Mouse (Mus musculus): ENCODE data around the gene Mylk4. TPM values are rescaled to one million over a fixed set of nuclear protein-coding genes. Genes with fewer than 3 reads are reported as not detected.

Gene Mylk4
- total RNA-seq, 2 experiments from 2014 or later = 206 to 302 TPM

DNA sequence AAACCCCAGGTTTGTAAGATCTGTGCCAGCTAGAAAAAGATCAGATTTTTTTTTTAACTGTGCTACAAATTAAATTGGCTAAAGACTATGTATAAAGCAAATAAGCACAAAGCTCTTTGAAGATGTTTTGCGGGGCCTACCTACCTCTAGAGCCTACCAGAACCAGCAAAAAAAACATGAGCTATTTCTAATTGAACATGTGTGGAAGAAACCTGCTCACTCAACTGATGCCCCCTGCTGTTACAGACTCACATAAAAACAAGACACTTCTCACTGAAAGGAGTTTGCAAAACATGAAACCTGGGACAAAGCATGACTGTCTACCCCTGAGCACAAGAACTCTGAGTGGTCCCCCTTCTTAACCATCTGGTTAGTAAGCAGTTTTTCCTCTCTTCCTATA lies 13.3 kb upstream of the Mylk4 start:
- no peak for DNase-seq

DNA sequence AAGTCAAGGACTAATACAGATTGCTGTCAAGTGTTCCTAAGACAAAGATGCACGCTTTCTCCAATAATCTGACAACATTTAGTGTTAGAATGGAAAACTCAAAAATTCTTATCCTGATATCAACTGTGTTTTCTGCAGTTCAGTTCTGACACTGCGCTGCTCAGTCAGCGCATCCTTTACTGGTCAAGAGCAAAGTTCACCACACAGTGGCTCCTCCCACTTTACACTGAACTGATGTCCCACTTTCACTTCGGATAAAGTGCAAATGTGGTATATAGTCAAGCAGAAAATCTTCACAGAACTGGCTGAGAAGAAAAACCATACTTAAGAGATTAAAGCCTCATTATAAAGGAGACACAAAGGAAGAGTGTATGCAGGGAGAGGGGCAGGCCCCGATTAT lies 11.4 kb upstream of the Mylk4 start:
- DNase-seq = no peak

DNA sequence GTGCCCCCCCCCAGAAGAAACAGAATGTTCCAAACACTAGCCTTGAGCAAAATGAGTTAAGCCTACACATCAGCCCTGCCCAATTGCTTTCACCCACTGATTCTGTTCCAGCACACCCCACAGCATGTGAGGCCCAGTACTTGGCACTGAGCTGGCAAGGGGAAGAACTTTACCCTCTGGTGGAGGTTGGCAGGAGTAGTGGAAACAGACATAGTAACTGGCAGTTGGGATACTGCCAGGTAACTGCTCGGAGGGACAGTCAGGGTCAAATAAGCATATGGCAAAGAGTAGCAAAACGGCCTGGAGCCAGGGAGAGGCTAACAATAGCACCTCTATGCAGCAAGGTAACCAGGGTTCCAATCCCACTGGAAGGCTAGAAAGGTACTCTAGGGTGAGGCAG lies 10.9 kb upstream of the Mylk4 start:
- peak; percentile 78 to 89 for DNase-seq

DNA sequence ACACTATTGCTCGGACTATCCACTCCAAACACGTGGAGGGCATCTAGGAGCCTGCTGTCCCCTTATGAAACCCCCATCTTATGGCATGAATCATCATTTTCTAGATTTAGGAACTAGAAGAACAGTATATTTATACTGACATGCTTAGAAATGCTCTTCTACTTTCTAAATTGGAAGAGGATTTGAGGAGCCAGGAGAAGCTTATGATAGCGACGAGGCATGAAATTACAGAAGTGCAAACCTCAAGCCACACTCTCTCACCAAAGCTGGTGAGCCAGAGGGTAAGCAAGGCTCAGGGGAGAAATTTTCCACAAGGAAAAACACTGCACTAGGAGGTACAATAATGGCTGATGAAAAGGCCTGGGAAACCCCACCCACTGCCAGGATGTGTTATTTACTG lies 6.0 kb upstream of the Mylk4 start:
- no peak for DNase-seq

DNA sequence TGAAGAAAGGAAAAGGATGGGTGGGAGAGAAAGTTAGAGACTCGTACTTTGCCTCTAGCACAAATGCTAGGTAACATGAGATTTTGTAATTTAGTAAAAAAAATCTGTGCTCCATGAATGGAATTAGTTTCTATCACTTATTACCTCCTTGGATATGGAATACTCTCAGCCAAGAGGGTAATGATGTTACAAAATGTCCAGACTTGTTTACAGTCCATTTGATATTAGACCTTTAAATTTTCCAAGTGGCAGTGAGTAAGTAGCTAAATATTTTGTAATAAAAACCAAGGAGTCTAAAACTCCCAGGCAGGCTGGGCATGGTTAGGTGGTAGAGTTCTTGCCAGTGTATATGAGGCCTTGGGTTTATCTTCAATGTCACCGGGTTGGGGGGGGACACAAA lies 3.8 kb upstream of the Mylk4 start:
- DNase-seq = no peak

DNA sequence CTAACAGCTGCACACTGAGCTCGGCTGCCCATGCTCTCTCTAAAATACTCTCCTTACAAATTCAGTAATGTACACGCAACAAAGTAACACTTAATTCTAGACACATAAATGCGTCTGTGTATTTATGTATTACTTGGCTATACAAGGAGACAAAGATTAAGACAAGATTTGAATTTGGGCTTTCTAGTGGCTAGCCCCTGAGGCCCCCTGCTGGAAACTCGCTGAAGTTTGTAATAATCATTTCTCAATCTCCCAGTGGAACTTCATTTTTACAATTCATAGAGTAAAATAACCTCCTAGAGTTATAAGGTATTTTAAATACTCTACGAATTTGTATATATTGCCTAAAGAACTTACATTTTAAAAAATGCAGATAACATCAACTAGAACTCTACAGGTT lies 699 bp downstream of the Mylk4 start:
- DNase-seq = no peak

DNA sequence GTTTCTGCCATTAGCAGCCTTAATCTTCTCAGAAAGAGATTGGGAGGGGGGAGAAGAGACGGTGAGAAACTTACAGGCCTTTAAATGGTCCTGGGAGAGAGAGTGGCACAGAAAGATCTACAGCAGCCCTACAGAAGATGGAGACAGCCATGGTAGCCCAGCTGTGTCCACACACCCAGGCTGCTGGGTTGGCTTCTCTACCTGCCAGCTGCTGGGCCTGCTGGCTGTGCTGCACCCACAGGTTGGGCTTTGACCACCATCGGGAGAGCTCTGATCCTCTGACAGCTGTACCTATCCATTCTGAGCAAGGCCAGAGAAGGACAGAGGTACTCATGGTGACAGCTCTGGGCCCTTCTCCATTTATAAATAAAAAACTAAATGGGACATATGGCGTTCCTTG lies 4.9 kb downstream of the Mylk4 start:
- no peak for DNase-seq

DNA sequence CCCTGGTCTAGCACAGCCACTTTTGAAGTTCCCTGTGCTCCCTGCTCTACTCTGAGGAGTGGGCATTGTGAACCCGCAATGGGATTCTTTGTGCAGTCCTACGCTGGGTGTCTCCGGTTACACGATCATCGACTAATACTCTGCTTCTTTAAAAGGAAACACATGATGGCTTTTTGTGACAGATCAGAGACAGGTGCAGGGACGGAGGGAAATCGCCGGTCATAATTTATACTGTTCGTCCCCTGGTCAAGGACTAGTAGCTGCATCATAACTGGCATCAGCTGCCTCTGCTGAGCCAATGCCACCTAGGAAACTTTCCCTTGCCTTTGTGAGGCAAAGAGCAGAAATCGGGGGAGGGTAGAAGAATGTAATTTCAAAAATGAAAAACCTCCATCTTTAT lies 7.4 kb downstream of the Mylk4 start:
- DNase-seq = peak in 1 of 2 experiments; percentile 45

DNA sequence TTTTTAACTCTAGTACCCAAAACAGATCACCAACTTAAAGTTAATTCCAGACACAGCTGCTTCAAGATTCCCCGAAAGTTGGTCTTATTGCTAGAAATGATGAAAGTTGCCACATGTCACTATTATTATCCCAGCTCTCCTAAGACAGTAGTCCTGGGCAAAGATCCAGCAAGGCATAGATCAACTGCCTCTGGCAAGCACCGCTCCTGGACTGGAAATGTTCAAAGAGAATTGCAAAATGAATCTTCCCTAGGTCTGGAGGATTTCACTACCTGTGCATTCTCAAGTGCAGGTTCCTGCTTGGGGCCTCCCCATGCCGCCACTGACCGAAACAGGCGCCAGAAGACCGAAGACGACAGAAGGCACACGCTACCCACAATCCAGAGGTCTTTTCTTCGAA lies 7.9 kb downstream of the Mylk4 start:
- DNase-seq = peak; percentile 41 to 57

DNA sequence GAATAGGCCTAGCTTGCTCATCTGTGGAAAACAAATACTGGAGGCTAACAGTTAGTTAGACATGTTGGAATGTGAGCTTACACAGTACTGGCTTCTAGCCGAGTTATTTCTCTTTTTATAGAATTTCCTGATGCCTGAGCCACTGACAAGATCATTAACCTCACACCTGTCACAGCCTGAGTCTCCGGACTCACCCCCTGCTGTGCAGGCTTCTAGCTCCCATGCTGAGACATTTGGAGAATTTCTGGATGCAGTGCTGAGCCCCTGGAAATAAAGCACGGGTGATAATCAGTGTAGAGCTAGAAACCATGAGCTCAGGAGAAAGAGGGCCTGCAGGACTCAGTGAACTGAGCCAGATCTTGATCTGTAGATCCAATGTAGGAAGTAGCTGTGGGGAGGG lies 13.8 kb downstream of the Mylk4 start:
- peak in 1 of 2 experiments; percentile 37 for DNase-seq

DNA sequence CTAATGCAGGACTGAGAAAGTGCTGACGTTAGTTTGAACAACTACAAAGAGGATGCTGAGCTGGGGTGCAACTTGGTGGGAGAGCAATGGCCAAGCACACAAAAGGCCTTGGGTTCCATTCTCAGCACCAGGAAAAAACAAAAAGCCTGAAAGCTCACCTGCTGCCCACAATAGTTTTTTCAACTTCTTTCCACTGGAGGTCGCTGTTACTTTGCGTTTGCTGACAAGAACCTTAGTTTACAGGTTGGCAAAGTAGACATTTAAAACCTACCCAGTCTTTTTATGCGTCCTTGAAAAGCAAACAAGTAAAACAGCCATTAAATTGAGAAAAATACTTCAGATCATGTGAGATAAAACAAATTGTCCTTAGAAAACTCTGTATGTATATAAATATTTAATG lies 15.7 kb downstream of the Mylk4 start:
- peak; percentile 47 to 73 for DNase-seq

DNA sequence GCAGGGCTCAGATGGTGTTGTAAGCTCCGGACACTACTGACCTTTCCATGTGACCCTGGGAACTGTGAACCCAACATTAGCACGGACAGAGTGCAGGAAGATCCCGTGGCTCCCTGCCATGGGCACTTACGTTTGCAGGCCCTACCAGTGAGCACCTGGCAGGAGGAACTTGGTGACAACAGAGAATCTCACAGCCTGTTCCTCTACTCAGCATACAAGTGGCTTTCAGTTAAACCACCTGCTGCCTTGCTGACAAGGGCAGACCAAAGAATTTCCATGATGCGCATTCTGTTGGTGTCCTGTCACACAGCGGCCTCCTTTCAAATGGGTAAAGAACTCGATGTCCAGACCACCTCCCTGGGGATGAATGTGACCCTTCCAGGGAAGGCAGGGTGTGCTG lies 19.3 kb downstream of the Mylk4 start:
- peak; percentile 81 to 89 for DNase-seq

DNA sequence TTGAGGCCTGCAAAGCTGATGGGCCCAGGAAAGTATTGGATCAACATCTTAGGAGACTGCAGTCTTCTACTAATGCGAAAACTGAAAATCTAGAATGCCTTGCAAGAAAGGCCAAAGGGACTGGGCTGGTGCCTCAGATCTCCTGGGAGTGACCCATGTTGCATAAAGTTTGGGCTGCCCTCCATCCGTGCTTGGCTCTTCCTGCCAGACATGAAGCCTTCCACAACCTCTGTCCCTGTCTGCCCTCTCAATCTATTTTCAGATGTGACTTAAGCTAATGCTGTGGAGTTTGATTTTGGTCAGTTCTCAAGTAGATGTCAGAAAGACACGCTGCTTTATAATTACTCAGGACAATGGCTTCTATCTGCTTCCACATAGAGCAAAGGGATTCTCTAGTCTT lies 20.6 kb downstream of the Mylk4 start:
- peak; percentile 75 to 84 for DNase-seq

DNA sequence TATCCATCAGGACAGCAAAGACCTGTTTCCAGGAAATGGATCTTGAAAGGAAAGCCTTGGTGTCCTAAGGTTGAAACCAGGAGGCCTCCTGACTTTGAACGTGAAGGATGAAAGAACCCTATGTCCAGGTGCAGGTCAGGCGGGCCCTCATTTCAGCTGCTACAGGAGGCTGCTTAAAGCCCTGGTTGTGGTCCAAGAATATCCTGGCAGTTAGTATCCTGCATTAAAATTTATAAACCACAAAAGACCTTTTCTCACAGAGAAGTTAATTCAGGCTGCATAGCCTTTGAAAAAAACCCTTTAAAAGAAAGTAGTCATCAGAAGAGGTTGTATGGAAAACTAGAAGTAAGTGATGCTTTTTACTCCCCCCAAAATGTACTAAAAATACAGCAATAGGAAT lies 23.0 kb downstream of the Mylk4 start:
- no peak for DNase-seq

DNA sequence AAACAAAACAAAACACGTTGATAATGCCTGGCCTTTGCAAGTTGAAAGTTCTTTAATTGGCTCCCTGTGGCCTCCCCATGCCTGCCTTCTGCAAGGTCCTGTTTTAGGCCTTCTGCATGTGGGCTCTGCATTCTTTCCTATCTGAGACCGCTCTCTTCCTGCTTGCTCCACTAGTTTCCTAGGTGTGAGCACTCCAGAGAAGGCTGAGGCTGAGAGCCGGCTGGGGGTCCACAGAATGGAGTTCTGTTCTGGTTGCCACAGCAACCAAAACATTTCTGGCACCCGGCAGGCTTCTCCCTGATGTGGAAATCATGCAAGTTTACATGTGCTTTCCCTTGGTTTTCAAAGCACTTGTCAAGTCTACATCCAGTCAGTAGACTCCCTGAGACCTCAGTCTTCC lies 24.7 kb downstream of the Mylk4 start:
- DNase-seq = no peak

DNA sequence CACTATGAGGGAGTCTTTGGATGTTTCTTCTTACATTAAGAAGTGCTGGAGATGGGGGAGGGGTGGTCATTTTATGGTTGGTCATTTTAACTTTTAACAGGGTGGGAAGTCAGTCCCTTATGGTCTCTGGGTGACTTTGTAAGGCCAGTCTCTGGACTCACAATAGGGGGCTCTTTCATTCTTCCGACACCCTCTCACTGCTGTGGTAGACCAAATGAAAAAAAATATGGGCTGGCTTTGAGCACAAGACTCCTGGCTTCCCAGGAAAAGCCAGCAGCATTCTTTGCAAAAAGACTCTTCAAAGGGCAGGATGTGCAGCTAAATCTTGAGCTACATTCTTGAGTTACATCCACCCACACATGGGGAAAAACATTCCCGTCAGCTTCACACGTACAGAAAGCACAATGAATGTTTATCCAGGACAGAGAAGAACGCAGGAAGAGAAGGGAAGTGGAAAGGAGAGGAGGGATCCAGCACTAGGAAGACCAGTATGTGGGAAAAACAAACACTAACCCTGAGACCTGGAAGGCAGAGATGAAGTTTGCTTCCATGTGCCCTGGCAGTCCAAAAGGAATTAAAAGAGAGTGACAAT lies 31.6 kb downstream of the Mylk4 start:
- no peak for DNase-seq

DNA sequence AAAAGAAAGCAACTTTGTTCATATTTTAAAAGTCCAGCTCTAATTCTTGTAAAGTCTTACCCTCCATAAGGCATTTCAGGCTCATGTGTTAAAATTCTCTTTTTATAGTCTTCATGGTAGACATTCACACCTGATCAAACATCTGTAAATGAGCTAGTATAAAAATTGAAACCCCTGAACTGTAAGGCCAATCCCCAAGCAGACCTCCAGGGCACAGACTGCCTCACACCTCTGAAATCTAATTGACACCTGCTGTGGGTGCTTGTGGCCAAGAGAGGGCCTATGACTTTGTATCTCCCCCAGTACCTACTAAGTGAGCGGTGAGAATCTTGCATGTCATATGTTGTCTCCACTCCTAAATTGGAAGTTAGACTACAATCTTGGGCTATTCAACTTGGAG lies 33.2 kb downstream of the Mylk4 start:
- no peak for DNase-seq

DNA sequence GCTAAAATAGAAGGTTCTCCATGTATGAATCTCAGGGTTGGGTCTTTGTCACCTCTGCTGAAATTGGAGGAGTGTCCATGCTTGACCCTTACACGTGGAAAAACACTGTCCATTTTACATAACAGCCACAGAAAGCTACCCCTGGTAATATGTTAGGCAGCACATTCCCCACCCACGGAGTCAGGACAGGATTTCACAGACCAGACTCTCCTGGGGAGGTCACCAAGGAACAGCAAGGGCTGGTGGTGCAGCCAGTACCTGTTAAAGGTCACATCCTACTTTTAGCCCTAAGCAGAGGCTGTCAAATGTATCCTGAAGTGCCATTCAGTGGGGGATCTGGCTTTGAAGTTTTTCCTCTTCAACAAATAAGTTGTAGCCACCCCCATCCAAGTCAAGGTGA lies 35.3 kb downstream of the Mylk4 start:
- DNase-seq = no peak

DNA sequence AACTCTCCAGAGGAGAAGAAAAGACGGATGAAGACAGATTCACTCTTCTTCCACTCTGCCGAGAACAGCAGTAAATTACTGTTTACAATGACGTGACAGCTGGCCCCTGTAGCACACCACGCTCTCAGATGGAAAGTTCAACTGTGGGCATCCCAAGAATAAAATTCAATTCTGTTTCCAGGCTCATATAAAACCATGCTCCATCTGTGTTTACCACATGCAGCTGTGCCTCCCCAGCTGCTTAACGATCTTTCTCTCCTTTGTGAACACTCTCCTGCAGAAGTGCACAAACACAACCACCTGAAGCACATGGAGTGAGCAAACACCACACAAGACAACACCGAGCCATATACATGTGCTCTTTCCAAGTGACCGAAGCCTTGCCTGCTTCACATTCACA lies 42.6 kb downstream of the Mylk4 start:
- DNase-seq = no peak

DNA sequence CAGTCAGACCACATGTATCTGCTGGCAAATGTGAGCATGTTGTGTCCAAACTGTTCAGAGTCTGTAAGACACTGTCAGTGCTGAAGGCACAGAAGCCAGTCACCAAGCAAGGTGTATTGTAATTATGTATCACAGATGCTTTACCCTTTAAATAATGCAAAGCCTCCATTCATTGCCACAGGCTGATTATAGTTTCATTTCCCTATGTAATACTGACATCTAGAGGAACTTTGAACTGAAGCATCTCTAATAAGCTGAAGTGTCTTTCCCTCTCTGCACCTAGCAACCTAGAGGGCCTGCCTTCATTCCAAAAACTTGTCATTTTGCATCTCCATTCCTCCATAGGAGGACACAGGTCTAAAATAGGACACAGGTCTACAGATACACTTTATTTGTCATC lies 52.5 kb downstream of the Mylk4 start:
- DNase-seq = no peak

DNA sequence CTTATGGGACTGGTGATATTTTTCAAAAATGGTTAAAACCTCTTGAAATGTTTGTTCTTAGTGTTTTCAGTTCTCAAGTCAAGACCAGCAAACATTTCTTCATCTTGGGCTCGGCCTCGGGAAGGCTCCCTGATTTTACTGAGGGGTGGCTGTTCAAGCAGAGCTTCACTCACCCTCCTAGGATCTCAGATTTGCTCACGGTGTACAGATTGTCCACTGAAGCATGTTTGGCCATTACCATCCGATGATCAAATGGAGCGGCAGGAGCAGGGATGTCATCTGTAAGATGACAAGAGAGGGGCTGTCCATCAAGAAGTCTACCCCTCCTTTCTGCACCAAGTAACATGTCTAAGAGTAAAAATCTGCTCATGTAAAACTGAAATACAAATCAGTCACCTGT lies 59.1 kb downstream of the Mylk4 start:
- no peak for DNase-seq

DNA sequence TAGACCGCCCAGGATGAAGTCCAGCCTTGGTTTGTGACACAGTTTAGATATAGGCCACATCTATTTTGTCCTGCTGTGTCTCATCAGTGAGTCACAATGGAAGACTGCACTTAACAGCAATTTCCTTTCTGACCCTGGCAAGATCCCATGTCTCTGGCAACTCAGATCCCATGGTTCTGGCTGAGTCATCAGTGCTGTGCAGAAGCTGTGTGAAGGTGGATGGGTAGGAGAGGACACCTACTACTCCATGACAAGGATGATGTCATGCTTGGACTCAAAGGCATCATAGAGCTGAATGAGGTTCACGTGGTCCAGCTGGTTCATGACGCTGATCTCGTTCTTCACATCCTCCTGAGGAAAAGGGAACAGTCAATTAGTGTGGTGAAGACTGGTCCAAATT lies 62.0 kb downstream of the Mylk4 start:
- DNase-seq = no peak

DNA sequence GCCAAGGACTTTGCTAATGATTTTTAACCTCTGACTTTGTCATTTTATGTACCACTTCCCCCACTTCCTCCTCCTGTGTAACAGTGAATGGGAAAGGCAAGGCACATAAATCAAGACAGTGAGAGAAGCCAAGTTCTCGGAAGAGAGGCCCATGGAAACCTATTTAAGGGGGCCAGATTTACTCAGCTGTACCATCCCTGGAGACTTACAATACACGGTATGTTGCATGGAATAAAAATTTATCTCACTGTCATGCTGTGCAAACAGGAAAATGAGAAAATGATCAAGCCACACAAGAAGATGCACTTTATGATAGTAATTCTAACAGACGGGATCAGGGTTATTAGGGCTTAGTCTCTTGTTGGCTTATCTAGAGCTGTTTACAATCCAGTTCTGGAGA lies 64.5 kb downstream of the Mylk4 start:
- DNase-seq = no peak

DNA sequence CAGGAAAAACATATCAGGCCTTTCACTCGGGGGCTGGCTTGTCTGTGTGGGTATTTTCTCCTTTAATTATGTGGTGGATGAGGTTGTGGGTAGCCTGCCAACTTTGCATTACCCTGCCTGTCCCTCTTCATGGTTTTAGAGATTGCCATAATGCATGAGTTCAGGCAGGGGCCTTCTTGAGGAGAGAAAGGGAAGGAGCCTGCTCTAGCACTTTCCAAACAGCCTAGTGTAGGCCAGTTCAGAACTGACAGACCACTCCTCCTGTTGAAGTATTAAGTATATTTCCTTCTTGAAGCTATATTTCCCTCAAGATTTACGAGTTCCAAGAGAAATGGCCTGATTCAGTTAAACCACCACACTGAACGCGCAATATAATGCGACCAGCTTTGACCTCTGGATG lies 66.0 kb downstream of the Mylk4 start:
- DNase-seq = no peak

DNA sequence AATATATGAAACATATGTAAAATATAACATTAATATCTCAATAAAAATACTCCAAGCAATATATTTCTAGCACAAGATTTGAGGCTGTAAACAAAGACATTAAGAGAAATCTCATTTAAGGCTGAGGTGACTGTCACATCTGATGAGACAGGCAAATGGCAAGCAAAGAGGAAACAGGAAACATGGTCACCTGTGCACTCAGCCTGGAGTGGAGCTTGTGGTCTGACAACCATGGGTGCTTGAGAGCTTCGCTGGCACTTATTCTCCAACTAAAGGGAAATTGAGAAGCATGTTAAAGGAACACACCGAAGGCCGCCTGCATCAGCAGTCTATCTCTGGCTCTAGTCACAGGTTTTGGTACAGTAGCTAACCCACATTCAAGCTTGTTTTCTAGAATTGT lies 71.2 kb downstream of the Mylk4 start:
- no peak for DNase-seq

Measured in heart, adult 18-20 months (tissue).